Mouse (Mus musculus): ENCODE data around the gene Pik3r4.

GRCm38 (mm10) chr9:105697764-105698396 lies 55.1 kb downstream of the Pik3r4 start:
- TF ChIP-seq ZC3H11A (IDR thresholded peaks at IDR 0.05; ENCODE audit: borderline replicate concordance, low read depth, low read length) (no peak), HCFC1 (IDR thresholded peaks at IDR 0.05; ENCODE audit: borderline replicate concordance, insufficient read depth, low read length) (no peak), CHD2 (IDR thresholded peaks at IDR 0.05; ENCODE audit: low read depth, low read length) (no peak), MAFK (IDR thresholded peaks at IDR 0.05; ENCODE audit: insufficient read depth, low read depth, low read length) (no peak)
